Mouse (Mus musculus): ENCODE measurements around the gene Slc16a9.

Gene Slc16a9

GRCm38 (mm10) chr10:70264337-70265036 lies 19.6 kb downstream of the Slc16a9 start:
- H3K27me3 ChIP-seq (ENCODE audit: control insufficient read depth, insufficient read depth, low read length, poor library complexity, severe bottlenecking) = no peaks in the 10 kb centered on the region
- no peaks in the 10 kb centered on the region for H3K36me3 ChIP-seq (ENCODE audit: control insufficient read depth, insufficient read depth, low read length, poor library complexity, severe bottlenecking)
- DNase-seq (ENCODE audit: low read depth, low spot score) = no peak

GRCm38 (mm10) chr10:70266501-70266900 lies 21.6 kb downstream of the Slc16a9 start:
- DNase-seq (ENCODE audit: low read depth, low spot score) = no peak
- no peaks in the 10 kb centered on the region for H3K27me3 ChIP-seq (ENCODE audit: control insufficient read depth, insufficient read depth, low read length, poor library complexity, severe bottlenecking)
- no peaks in the 10 kb centered on the region for H3K36me3 ChIP-seq (ENCODE audit: control insufficient read depth, insufficient read depth, low read length, poor library complexity, severe bottlenecking)

GRCm38 (mm10) chr10:70268581-70269446 lies 23.9 kb downstream of the Slc16a9 start:
- DNase-seq (ENCODE audit: low read depth, low spot score) = no peak
- Histone ChIP-seq H3K27me3 (ENCODE audit: control insufficient read depth, insufficient read depth, low read length, poor library complexity, severe bottlenecking) (no peaks in the 10 kb centered on the region), H3K36me3 (ENCODE audit: control insufficient read depth, insufficient read depth, low read length, poor library complexity, severe bottlenecking) (no peaks in the 10 kb centered on the region)

- Histone ChIP-seq H3K27me3 (ENCODE audit: control insufficient read depth, insufficient read depth, low read length, poor library complexity, severe bottlenecking) (no peaks in the 10 kb centered on the region), H3K36me3 (ENCODE audit: control insufficient read depth, insufficient read depth, low read length, poor library complexity, severe bottlenecking) (no peaks in the 10 kb centered on the region)
- DNase-seq (ENCODE audit: low read depth, low spot score) = no peak
Measured at GRCm38 (mm10) chr10:70269447-70269787, 24.5 kb downstream of the Slc16a9 start.

- no peak for DNase-seq (ENCODE audit: low read depth, low spot score)
- H3K36me3 ChIP-seq (ENCODE audit: control insufficient read depth, insufficient read depth, low read length, poor library complexity, severe bottlenecking) = no peaks in the 10 kb centered on the region
Measured at GRCm38 (mm10) chr10:70276678-70277077, 31.8 kb downstream of the Slc16a9 start.

GRCm38 (mm10) chr10:70279349-70279748 lies 34.4 kb downstream of the Slc16a9 start:
- H3K27me3 ChIP-seq (ENCODE audit: control insufficient read depth, insufficient read depth, low read length, poor library complexity, severe bottlenecking) = no peaks in the 10 kb centered on the region; the same call in 1 of the 2 replicates
- DNase-seq (ENCODE audit: low read depth, low spot score) = no peak
- H3K36me3 ChIP-seq (ENCODE audit: control insufficient read depth, insufficient read depth, low read length, poor library complexity, severe bottlenecking) = no peaks in the 10 kb centered on the region

More at GRCm38 (mm10) chr10:70276678-70277077, 31.8 kb downstream of the Slc16a9 start:
- no peaks in the 10 kb centered on the region; the same call in 1 of the 2 replicates for H3K27me3 ChIP-seq (ENCODE audit: control insufficient read depth, insufficient read depth, low read length, poor library complexity, severe bottlenecking)

GRCm38 (mm10) chr10:70287825-70288235 lies 42.9 kb downstream of the Slc16a9 start:
- DNase-seq (ENCODE audit: low read depth, low spot score) = no peak
- Histone ChIP-seq H3K27me3 (ENCODE audit: control insufficient read depth, insufficient read depth, low read length, poor library complexity, severe bottlenecking) (no peaks in the 10 kb centered on the region), H3K36me3 (ENCODE audit: control insufficient read depth, insufficient read depth, low read length, poor library complexity, severe bottlenecking) (no peaks in the 10 kb centered on the region)

GRCm38 (mm10) chr10:70288406-70289327 lies 43.8 kb downstream of the Slc16a9 start:
- H3K36me3 ChIP-seq (ENCODE audit: control insufficient read depth, insufficient read depth, low read length, poor library complexity, severe bottlenecking) = no peaks in the 10 kb centered on the region
- no peaks in the 10 kb centered on the region for H3K27me3 ChIP-seq (ENCODE audit: control insufficient read depth, insufficient read depth, low read length, poor library complexity, severe bottlenecking)
- no peak for DNase-seq (ENCODE audit: low read depth, low spot score)

GRCm38 (mm10) chr10:70292014-70292413 lies 47.1 kb downstream of the Slc16a9 start:
- no peak for DNase-seq (ENCODE audit: low read depth, low spot score)
- no peaks in the 10 kb centered on the region for H3K27me3 ChIP-seq (ENCODE audit: control insufficient read depth, insufficient read depth, low read length, poor library complexity, severe bottlenecking)
- no peaks in the 10 kb centered on the region for H3K36me3 ChIP-seq (ENCODE audit: control insufficient read depth, insufficient read depth, low read length, poor library complexity, severe bottlenecking)

- DNase-seq (ENCODE audit: low read depth, low spot score) = no peak
- no peaks in the 10 kb centered on the region for H3K27me3 ChIP-seq (ENCODE audit: control insufficient read depth, insufficient read depth, low read length, poor library complexity, severe bottlenecking)
- no peaks in the 10 kb centered on the region for H3K36me3 ChIP-seq (ENCODE audit: control insufficient read depth, insufficient read depth, low read length, poor library complexity, severe bottlenecking)
Measured at GRCm38 (mm10) chr10:70294094-70294493, 49.2 kb downstream of the Slc16a9 start.

GRCm38 (mm10) chr10:70296531-70297366 lies 51.8 kb downstream of the Slc16a9 start:
- DNase-seq (ENCODE audit: low read depth, low spot score) = peak; percentile 79
- Histone ChIP-seq H3K36me3 (ENCODE audit: control insufficient read depth, insufficient read depth, low read length, poor library complexity, severe bottlenecking) (no peaks in the 10 kb centered on the region), H3K27me3 (ENCODE audit: control insufficient read depth, insufficient read depth, low read length, poor library complexity, severe bottlenecking) (no peaks in the 10 kb centered on the region)

GRCm38 (mm10) chr10:70299118-70299517 lies 54.2 kb downstream of the Slc16a9 start:
- DNase-seq (ENCODE audit: low read depth, low spot score) = no peak
- Histone ChIP-seq H3K36me3 (ENCODE audit: control insufficient read depth, insufficient read depth, low read length, poor library complexity, severe bottlenecking) (no peaks in the 10 kb centered on the region), H3K27me3 (ENCODE audit: control insufficient read depth, insufficient read depth, low read length, poor library complexity, severe bottlenecking) (no peaks in the 10 kb centered on the region)

GRCm38 (mm10) chr10:70299653-70300052 lies 54.8 kb downstream of the Slc16a9 start:
- no peaks in the 10 kb centered on the region for H3K27me3 ChIP-seq (ENCODE audit: control insufficient read depth, insufficient read depth, low read length, poor library complexity, severe bottlenecking)

GRCm38 (mm10) chr10:70301190-70301589 lies 56.3 kb downstream of the Slc16a9 start:
- no peak for DNase-seq (ENCODE audit: low read depth, low spot score)
- Histone ChIP-seq H3K27me3 (ENCODE audit: control insufficient read depth, insufficient read depth, low read length, poor library complexity, severe bottlenecking) (no peaks in the 10 kb centered on the region), H3K36me3 (ENCODE audit: control insufficient read depth, insufficient read depth, low read length, poor library complexity, severe bottlenecking) (no peaks in the 10 kb centered on the region)

More at GRCm38 (mm10) chr10:70299653-70300052, 54.8 kb downstream of the Slc16a9 start:
- no peak for DNase-seq (ENCODE audit: low read depth, low spot score)
- no peaks in the 10 kb centered on the region for H3K36me3 ChIP-seq (ENCODE audit: control insufficient read depth, insufficient read depth, low read length, poor library complexity, severe bottlenecking)

Measured in splenic B cell, adult 2 months (primary cell).